Mouse (Mus musculus): Measurements from ENCODE around the gene Mid1. TPM values are rescaled to one million over a fixed set of nuclear protein-coding genes. Genes with fewer than 3 reads are reported as not detected.
A peak's percentile ranks its signal among the peaks of the same experiment; 100 is the strongest.

Gene Mid1
- 27.4 and 31.5 TPM in 2 replicates for polyA plus RNA-seq (2014; fragmentation: Nextera tagmentation; extraction: Ambion mirVana)

DNA sequence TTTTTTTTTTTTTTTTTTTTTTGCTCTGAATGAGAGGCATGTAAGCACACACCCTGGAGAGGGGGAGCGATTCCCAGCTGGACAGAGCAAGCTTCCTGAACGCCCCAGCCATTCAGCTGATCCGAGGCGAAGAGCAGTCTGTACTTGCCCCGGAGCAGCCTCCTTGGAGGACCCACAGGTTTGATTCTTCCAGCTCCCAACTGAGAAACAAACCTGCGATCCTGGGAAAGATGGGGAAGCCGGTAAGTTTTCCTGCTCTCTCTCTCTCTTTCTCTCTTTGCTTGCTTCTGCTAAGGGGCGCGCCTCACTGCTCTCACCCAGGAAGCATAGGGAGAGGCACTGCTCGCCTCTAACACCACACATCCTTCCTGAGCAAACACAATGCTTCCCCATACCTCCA, at the start of gene Mid1:
TSS of gene Mid1 (plus strand) at position 69 of the 400 bp plus-strand sequence.
- Histone ChIP-seq H3K27ac (ENCODE audit: low read depth, low read length) (no peak within 1 kb of the TSS), H3K27me3 (ENCODE audit: control insufficient read depth, insufficient read depth, low read length) (peaks cover 12% of the 10 kb centered on the region)
- 19% methylated on average over 10 of the region's 10 CpGs for WGBS

DNA sequence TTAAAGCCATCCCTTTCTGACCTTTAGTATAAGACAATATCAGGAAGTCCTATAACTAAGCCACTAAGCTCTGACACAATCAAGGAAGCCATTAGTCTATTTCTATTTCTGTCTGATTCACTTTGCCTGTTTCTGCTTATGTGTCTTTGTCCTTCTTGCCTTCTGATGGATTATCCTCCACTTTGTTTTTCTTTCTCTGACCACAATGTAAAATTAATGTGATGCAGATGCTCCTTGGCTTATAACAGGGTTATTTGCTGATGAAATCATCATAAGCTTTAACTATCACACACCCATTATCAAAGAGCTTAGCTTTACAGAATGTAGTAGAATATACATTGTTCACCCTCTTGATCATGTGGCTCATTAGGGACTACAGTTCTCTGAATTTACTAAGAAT, 11.9 kb upstream of the Mid1 start:
- ATAC-seq (replicated peaks; ENCODE audit: low FRiP score) = no peak
- no peak overlapping the region for H3K27ac ChIP-seq (ENCODE audit: low read depth, low read length)
- no peaks in the 10 kb centered on the region for H3K36me3 ChIP-seq (ENCODE audit: control insufficient read depth, insufficient read depth, low read length)
- no peaks in the 10 kb centered on the region for H3K9me3 ChIP-seq (ENCODE audit: control insufficient read depth, low read length)
- no peak overlapping the region for H3K4me3 ChIP-seq (ENCODE audit: low read depth, low read length)
- H3K4me2 ChIP-seq (ENCODE audit: low read depth, low read length, severe bottlenecking) = no peak overlapping the region
- H3K27me3 ChIP-seq (ENCODE audit: control insufficient read depth, insufficient read depth, low read length) = peaks cover 8% of the 10 kb centered on the region; the same call in 1 of the 2 replicates
- H3K4me1 ChIP-seq (replicated peaks; ENCODE audit: control insufficient read depth, insufficient read depth, low read length) = no peaks in the 10 kb centered on the region
- DNase-seq (ENCODE audit: low spot score) = no peak
- H3K9ac ChIP-seq (ENCODE audit: low read length) = no peak overlapping the region

More for the DNA sequence above, at the start of gene Mid1:
- ATAC-seq (replicated peaks; ENCODE audit: low FRiP score) = no peak
- DNase-seq (ENCODE audit: low spot score) = peak; percentile 49
- peak within 1 kb of the TSS; percentile 44 for H3K9ac ChIP-seq (ENCODE audit: low read length)
- H3K36me3 ChIP-seq (ENCODE audit: control insufficient read depth, insufficient read depth, low read length) = no peaks in the 10 kb centered on the region
- H3K4me2 ChIP-seq (ENCODE audit: low read depth, low read length, severe bottlenecking) = peak within 1 kb of the TSS; percentile 38; the same call in 1 of the 2 replicates
- no peaks in the 10 kb centered on the region for H3K4me1 ChIP-seq (replicated peaks; ENCODE audit: control insufficient read depth, insufficient read depth, low read length)
- H3K9me3 ChIP-seq (ENCODE audit: control insufficient read depth, low read length) = no peaks in the 10 kb centered on the region
- H3K4me3 ChIP-seq (ENCODE audit: low read depth, low read length) = peak within 1 kb of the TSS; percentile 14

DNA sequence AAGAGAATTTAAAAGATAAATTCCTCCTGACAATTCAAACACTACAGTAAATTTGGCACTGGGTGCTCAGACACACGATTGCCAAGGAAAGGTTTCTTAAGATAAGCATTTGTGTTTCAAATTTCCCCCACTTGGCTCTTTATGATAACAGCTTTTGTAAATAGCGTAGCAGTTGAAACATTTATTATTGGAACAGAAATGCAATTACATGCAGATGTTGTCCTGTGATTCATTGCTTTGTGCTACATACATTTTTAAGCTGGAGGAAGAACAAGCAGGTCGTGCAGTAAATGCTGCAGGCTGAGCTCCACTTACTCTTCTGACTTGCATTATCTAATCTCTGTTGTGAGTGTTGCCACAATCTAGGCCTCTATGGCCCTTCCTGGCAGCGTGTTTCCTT, 8.7 kb upstream of the Mid1 start:
- no peaks in the 10 kb centered on the region for H3K9me3 ChIP-seq (ENCODE audit: control insufficient read depth, low read length)
- no peak overlapping the region for H3K9ac ChIP-seq (ENCODE audit: low read length)
- H3K36me3 ChIP-seq (ENCODE audit: control insufficient read depth, insufficient read depth, low read length) = no peaks in the 10 kb centered on the region
- WGBS = 75% methylated on average over 4 of the region's 4 CpGs
- DNase-seq (ENCODE audit: low spot score) (no peak), ATAC-seq (replicated peaks; ENCODE audit: low FRiP score) (no peak)
- H3K4me3 ChIP-seq (ENCODE audit: low read depth, low read length) = no peak overlapping the region
- H3K27ac ChIP-seq (ENCODE audit: low read depth, low read length) = no peak overlapping the region
- H3K27me3 ChIP-seq (ENCODE audit: control insufficient read depth, insufficient read depth, low read length) = peaks cover 4% of the 10 kb centered on the region; the same call in 1 of the 2 replicates
- no peak overlapping the region for H3K4me2 ChIP-seq (ENCODE audit: low read depth, low read length, severe bottlenecking)
- no peaks in the 10 kb centered on the region for H3K4me1 ChIP-seq (replicated peaks; ENCODE audit: control insufficient read depth, insufficient read depth, low read length)

- ATAC-seq (replicated peaks; ENCODE audit: low FRiP score) (no peak), DNase-seq (ENCODE audit: low spot score) (no peak)
- no peak overlapping the region for H3K9ac ChIP-seq (ENCODE audit: low read length)
- no peaks in the 10 kb centered on the region for H3K9me3 ChIP-seq (ENCODE audit: control insufficient read depth, low read length)
- H3K4me1 ChIP-seq (replicated peaks; ENCODE audit: control insufficient read depth, insufficient read depth, low read length) = no peaks in the 10 kb centered on the region
- H3K4me2 ChIP-seq (ENCODE audit: low read depth, low read length, severe bottlenecking) = peak overlapping the region; percentile 15; the same call in 1 of the 2 replicates
- no peaks in the 10 kb centered on the region for H3K36me3 ChIP-seq (ENCODE audit: control insufficient read depth, insufficient read depth, low read length)
- 0 out of 2 replicates have a peak overlapping the region, but pooled peaks have one; percentile 1 for H3K4me3 ChIP-seq (ENCODE audit: low read depth, low read length)
- H3K27me3 ChIP-seq (ENCODE audit: control insufficient read depth, insufficient read depth, low read length) = peaks cover 14% of the 10 kb centered on the region
- WGBS = 39% methylated on average over 8 of the region's 8 CpGs
- no peak overlapping the region for H3K27ac ChIP-seq (ENCODE audit: low read depth, low read length)
These were observed 732 bp downstream of the Mid1 start for GRCm38 (mm10) chrX:169685731-169686130.

DNA sequence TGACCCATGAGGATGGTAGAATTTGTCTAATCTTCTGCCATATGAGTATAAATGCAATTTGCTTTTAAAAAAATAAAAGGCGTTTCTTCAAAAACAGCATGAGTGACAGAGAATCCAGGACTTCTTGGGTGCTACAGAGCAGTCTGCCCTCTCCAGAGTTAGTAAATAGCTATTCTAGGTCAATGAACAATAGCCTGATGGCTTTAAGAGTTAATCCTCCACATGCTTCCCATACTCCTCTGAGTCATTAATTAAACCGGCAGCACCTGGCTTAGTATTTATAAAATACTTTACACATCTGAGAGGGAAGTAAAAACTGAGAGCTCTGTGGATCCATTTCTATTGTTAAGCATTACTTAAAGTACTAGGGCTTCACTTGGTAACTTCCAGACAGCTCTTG, 6.2 kb downstream of the Mid1 start:
- no peak overlapping the region for H3K9ac ChIP-seq (ENCODE audit: low read length)
- ATAC-seq (replicated peaks; ENCODE audit: low FRiP score) (no peak), DNase-seq (ENCODE audit: low spot score) (no peak)
- WGBS = 31% methylated on average over 2 of the region's 2 CpGs
- H3K27me3 ChIP-seq (ENCODE audit: control insufficient read depth, insufficient read depth, low read length) = peaks cover 15% of the 10 kb centered on the region
- no peaks in the 10 kb centered on the region for H3K36me3 ChIP-seq (ENCODE audit: control insufficient read depth, insufficient read depth, low read length)
- no peaks in the 10 kb centered on the region for H3K9me3 ChIP-seq (ENCODE audit: control insufficient read depth, low read length)
- no peak overlapping the region for H3K27ac ChIP-seq (ENCODE audit: low read depth, low read length)
- H3K4me2 ChIP-seq (ENCODE audit: low read depth, low read length, severe bottlenecking) = no peak overlapping the region
- H3K4me1 ChIP-seq (replicated peaks; ENCODE audit: control insufficient read depth, insufficient read depth, low read length) = no peaks in the 10 kb centered on the region
- no peak overlapping the region for H3K4me3 ChIP-seq (ENCODE audit: low read depth, low read length)

- Histone ChIP-seq H3K4me3 (ENCODE audit: low read depth, low read length) (no peak overlapping the region), H3K36me3 (ENCODE audit: control insufficient read depth, insufficient read depth, low read length) (no peaks in the 10 kb centered on the region), H3K27me3 (ENCODE audit: control insufficient read depth, insufficient read depth, low read length) (peaks cover 16% of the 10 kb centered on the region), H3K27ac (ENCODE audit: low read depth, low read length) (no peak overlapping the region), H3K9ac (ENCODE audit: low read length) (no peak overlapping the region), H3K4me2 (ENCODE audit: low read depth, low read length, severe bottlenecking) (no peak overlapping the region), H3K4me1 (replicated peaks; ENCODE audit: control insufficient read depth, insufficient read depth, low read length) (no peaks in the 10 kb centered on the region), H3K9me3 (ENCODE audit: control insufficient read depth, low read length) (no peaks in the 10 kb centered on the region)
- no peak for DNase-seq (ENCODE audit: low spot score)
- WGBS = 60% methylated on average over 2 of the region's 2 CpGs
- no peak for ATAC-seq (replicated peaks; ENCODE audit: low FRiP score)
These were observed 6.7 kb downstream of the Mid1 start for GRCm38 (mm10) chrX:169691675-169692074.

- Histone ChIP-seq H3K36me3 (ENCODE audit: control insufficient read depth, insufficient read depth, low read length) (no peaks in the 10 kb centered on the region), H3K9me3 (ENCODE audit: control insufficient read depth, low read length) (no peaks in the 10 kb centered on the region)
- 62% methylated on average over 6 of the region's 6 CpGs for WGBS
These were observed 7.4 kb downstream of the Mid1 start for GRCm38 (mm10) chrX:169692225-169692909.

GRCm38 (mm10) chrX:169704016-169704602, 19.1 kb downstream of the Mid1 start:
- Histone ChIP-seq H3K27me3 (ENCODE audit: control insufficient read depth, insufficient read depth, low read length) (peaks cover 15% of the 10 kb centered on the region), H3K36me3 (ENCODE audit: control insufficient read depth, insufficient read depth, low read length) (no peaks in the 10 kb centered on the region), H3K9ac (ENCODE audit: low read length) (no peak overlapping the region), H3K27ac (ENCODE audit: low read depth, low read length) (no peak overlapping the region), H3K4me1 (replicated peaks; ENCODE audit: control insufficient read depth, insufficient read depth, low read length) (no peaks in the 10 kb centered on the region), H3K4me3 (ENCODE audit: low read depth, low read length) (no peak overlapping the region), H3K9me3 (ENCODE audit: control insufficient read depth, low read length) (no peaks in the 10 kb centered on the region), H3K4me2 (ENCODE audit: low read depth, low read length, severe bottlenecking) (no peak overlapping the region)
- DNase-seq (ENCODE audit: low spot score) = no peak
- 86% methylated on average over 2 of the region's 2 CpGs for WGBS
- ATAC-seq (replicated peaks; ENCODE audit: low FRiP score) = no peak

More at GRCm38 (mm10) chrX:169692225-169692909, 7.4 kb downstream of the Mid1 start:
- ATAC-seq (replicated peaks; ENCODE audit: low FRiP score) (no peak), DNase-seq (ENCODE audit: low spot score) (no peak)
- Histone ChIP-seq H3K27me3 (ENCODE audit: control insufficient read depth, insufficient read depth, low read length) (peaks cover 13% of the 10 kb centered on the region), H3K9ac (ENCODE audit: low read length) (no peak overlapping the region), H3K4me2 (ENCODE audit: low read depth, low read length, severe bottlenecking) (no peak overlapping the region), H3K27ac (ENCODE audit: low read depth, low read length) (no peak overlapping the region), H3K4me3 (ENCODE audit: low read depth, low read length) (no peak overlapping the region), H3K4me1 (replicated peaks; ENCODE audit: control insufficient read depth, insufficient read depth, low read length) (no peaks in the 10 kb centered on the region)
